Mouse (Mus musculus) granulocyte monocyte progenitor cell, adult 5-6 weeks (primary cell): ENCODE measurements around the gene Tnfrsf1a. TPM values are rescaled to one million over a fixed set of nuclear protein-coding genes. Genes with fewer than 3 reads are reported as not detected.

ENCODE experiments used
- ATAC-seq: replicated peaks from 2 replicates; pipeline ENCODE4 v1.8.0; 2016; ENCODE audit warnings: mild to moderate bottlenecking, moderate TSS enrichment, inconsistent platforms; ENCODE audit not compliant: poor library complexity, severe bottlenecking
- total RNA-seq, 2 experiments: library from RNA; stranded (forward) in 1 of 2; stranded (reverse) in 1 of 2; fragments of 200-712, 200-1000 nt in 1 of 2; fragments of >200 nt in 1 of 2; fragmentation: Nextera tagmentation in 1 of 2; gene quantifications; 2 replicates each; pipeline ENCODE4 v1.2.3; 2014 to 2017

The Tnfrsf1a gene
- total RNA-seq, 2 experiments from 2014 or later, result 88.8 to 89.1 TPM

DNA sequence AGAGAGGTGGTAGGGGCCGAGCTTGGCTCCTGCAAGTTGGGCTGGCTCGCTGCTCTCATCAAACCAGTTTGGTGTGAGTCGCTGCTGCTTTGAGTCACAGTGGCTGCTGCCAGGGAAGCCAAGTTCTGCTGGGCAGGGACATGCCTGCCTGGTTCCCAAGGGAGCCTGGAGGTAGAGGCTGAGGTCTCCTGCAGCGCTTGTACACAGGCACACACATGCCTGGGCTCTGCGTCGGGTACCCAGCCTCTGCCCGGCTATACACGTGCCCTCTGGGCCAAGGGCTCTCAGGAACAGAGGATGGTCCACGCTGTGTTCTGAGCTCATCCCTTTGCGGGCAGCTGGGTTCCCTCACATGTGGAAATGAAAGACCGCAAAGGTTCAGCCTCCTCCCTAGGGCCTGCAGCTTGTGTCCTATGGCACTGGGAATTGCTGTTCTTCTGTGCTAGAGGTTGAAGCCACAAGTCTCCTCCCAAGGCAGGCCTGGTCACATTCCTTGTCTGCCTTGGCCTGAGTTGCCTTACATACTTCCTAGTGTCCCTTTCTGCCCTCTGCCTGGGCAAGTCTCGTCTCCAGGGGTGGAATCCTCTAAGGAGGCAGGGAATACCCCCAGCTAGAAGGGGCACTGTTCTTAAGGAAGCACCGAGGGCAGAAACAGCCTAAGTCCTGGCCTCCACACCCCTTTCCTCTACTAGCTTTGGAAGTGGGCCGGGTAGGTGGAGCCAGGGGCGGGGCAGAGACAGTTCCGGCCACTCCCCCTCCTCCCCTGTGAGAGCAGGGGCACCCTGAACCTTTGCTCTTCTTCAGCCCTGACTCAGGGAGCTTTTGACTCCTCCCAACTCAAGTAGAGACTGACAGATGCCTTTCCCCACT is 28.7 kb downstream of the Tnfrsf1a start:
- ATAC-seq, result peak; percentile 83

DNA sequence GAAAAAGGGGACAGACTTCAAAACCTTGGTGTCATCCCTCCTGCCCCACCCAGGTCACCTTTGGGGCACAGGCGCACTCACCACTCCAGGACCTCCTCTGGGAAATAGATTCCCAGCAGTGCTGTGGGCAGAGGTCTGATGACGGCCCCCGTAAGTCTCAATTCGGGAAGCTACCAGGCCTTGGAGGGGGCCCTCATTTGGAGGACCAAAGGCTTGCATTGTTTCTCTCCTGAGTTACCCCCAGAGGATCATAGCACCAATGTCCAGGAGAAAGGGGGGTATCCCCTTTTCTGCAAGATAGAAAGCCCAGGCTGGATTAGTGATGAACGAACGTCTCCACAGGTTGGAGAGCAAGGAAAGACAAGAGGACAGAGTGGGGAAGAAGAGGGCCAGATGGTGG is 29.5 kb downstream of the Tnfrsf1a start:
- ATAC-seq, result no peak

DNA sequence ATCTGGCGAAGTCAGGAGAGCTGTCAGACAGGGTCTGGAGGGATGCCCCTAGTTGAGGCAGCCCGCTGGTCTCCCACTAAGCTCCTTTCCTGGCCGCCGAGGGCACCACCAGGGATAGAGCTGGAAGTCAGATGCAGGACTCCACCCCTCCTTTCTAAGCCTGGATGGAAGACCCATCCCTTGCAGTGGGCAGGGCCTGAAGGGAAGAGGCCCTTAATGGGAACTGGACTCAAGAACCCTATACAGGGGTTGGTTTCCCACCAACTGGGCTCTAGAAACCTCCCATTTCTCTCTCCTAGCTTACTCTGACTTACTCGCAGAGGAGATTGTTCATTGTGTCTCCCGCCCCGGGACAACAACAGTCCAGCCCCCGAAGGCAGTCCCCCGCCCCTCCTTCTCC is 30.6 kb downstream of the Tnfrsf1a start:
- no peak for ATAC-seq

DNA sequence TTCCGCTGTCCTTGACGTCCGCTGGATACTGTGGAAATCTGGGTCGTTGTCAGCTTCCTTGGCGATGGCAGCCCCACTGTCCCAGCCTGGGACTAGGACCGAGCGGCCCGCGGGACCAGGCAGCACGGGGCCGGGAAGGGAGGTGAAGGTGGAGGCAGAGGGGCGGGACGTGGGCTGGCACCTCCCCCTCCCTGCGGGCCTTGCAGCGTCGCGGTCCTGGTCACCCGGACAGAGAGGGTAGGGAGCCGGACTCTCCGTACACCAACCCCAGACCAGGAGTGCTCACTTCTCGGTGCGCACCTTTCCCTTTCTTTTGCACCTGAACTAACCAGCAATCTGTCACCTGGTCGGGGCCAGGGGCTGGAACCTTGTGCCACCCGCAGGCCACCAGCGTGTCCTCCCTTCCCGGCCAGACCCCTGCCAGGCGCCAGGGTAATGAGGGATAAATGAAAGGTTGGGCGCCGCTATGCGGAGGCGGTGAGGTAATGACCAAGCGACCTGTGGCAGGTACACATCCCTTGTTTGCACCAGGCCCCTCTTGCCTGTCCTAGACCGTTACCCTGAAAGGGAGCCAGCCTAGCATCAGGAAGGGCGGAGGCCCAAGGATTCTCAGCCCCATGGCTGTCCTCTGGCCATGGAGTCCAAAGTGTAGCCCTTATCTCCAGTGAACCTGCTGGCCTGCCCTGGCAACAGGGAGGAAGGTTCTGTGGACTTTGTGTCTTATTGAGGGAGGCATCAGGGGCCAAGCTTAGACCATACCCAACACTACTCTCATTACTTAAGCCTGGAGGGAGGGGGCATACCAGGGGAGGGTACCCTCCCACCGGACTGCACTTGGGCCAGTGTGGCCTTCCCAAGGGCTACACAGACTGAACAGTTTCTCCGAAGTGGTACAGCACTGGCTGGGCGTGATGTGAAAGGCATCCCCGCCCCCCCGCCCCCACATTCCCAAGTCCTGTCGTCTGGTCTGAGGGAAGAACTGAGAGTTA is 31.5 kb downstream of the Tnfrsf1a start, which contains the start of gene Plekhg6:
Plekhg6 (minus strand) TSS at position 422 of the 989 bp plus-strand sequence.
- peak; percentile 50 for ATAC-seq

- no peak for ATAC-seq
These were observed 32.9 kb downstream of the Tnfrsf1a start for GRCm38 (mm10) chr6:125382024-125382423.

GRCm38 (mm10) chr6:125385066-125385974 is 36.2 kb downstream of the Tnfrsf1a start:
- peak; percentile 54 for ATAC-seq

GRCm38 (mm10) chr6:125386080-125386479 is 36.9 kb downstream of the Tnfrsf1a start:
- ATAC-seq, result no peak

GRCm38 (mm10) chr6:125389853-125390252 is 40.7 kb downstream of the Tnfrsf1a start:
- no peak for ATAC-seq

DNA sequence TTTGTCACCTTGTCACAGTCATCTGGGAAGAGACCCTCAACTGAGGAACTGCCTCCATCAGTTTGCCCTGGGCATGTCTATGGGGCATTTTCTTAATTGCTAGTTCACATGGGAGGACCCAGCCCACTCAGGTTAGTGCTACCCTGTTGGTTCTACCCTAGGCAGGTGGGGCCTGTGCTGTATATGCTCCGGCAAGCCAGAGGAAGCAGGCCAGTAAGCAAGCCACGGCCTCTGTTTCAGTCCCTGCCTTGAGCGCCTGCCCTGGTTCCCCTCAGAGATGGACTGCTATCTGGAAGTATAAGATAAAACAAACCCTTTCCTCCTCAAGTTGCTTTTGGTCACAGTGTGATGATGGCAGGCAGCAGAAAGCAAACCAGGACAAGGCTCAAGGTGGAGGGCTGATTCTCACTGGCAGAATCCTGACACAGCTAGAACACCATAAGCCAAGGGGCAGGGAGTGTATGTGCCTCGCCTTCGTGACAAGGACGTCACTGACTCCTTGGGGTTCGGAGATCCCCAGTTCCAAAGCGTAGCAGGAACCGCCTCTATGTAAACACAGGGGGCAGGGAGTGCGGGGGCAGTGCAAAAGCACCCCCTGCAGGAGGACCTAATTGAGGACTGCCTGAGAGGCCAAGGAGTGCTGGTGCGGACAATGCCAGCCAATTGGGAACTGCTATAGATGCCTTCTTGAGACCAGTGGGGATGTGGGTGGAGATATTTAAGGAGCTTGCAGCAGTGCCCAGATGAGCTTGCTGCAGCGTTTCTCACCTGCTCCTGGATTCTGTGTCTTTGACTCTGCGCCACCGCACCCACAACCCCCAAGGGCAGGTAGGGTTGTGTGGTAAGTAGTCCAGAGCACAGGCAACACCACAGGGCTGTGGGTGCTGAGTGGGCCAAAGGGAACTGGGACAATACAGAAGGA is 56.6 kb downstream of the Tnfrsf1a start:
- no peak for ATAC-seq

GRCm38 (mm10) chr6:125407224-125407623 is 58.1 kb downstream of the Tnfrsf1a start:
- no peak for ATAC-seq

- no peak for ATAC-seq
These were observed 58.5 kb downstream of the Tnfrsf1a start for GRCm38 (mm10) chr6:125407657-125408056.

- no peak for ATAC-seq
These were observed 61.4 kb downstream of the Tnfrsf1a start for GRCm38 (mm10) chr6:125410551-125410950.

GRCm38 (mm10) chr6:125410995-125411547 is 61.9 kb downstream of the Tnfrsf1a start:
- peak; percentile 98 for ATAC-seq

DNA sequence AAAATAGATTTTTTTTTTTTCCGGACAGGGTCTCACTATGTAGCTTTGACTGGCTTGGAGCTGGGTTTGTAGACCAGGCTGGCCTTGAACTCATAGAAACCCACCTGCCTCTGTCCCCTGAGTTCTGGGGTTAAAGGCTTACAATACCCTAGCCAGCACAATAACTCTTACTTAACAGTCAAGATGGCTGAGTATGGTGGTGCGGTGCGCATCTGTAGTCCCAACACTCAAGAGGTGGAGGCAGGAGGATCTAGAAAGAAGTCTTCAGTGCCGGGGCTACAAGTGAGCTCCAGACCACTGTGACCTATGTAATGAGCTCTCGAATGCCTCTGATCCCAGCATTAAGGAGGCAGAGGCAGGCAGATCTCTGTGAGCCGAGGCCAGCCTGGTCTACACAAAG is 62.5 kb downstream of the Tnfrsf1a start:
- ATAC-seq, result no peak
